Mouse (Mus musculus): ENCODE results near the gene Gm8773. TPM values are rescaled to one million over a fixed set of nuclear protein-coding genes. Genes with fewer than 3 reads are reported as not detected.

Gm8773 gene
- polyA plus RNA-seq, 1 experiment from 2014 or later = 0.82 TPM

DNA sequence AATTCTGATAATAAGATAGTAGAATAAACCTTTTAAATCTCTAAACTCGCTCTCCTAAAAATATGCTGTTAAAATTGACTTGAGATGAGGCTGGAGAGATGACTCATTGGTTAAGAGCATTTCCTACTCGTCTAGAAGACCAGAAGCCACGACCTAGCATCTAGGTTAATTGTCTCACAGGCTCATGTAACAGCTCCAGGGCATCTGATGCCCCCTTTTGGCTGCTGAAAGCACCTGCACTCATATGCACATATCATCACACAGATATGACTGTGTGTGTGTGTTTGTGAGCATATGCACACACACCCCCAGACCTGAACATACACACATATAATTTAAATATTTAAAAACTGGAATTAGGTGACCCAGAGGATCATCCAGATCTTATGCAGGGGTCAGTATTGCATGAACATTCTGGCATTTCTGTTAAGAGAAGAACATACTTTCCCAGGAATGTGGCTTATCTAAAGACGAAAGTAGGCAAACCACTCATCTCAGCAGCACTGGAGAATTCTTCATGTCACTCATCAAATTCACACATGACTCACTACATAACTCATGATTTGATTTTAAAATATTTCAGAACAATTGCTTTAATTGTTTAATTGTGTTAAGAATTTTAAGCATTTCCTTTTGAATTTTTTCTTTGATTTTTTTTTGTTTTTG lies 12.4 kb upstream of the Gm8773 start:
- Histone ChIP-seq H3K27me3 (replicated peaks; ENCODE audit: control insufficient read depth, insufficient read depth, low read length) (no peaks in the 10 kb centered on the region), H3K27ac (ENCODE audit: low read depth, low read length) (no peak overlapping the region), H3K4me2 (no peak overlapping the region), H3K9me3 (ENCODE audit: control insufficient read depth, low read length) (no peaks in the 10 kb centered on the region), H3K36me3 (ENCODE audit: control insufficient read depth, insufficient read depth, low read length) (no peaks in the 10 kb centered on the region), H3K9ac (ENCODE audit: low read depth, low read length) (no peak overlapping the region), H3K4me3 (ENCODE audit: low read depth, low read length) (no peak overlapping the region), H3K4me1 (replicated peaks; ENCODE audit: control insufficient read depth, insufficient read depth, low read length) (no peaks in the 10 kb centered on the region; the same call in 1 of the 2 replicates)
- DNase-seq (ENCODE audit: low spot score) (no peak), ATAC-seq (replicated peaks; ENCODE audit: low FRiP score) (no peak)
- WGBS = 62% methylated on average over 4 of the region's 4 CpGs

DNA sequence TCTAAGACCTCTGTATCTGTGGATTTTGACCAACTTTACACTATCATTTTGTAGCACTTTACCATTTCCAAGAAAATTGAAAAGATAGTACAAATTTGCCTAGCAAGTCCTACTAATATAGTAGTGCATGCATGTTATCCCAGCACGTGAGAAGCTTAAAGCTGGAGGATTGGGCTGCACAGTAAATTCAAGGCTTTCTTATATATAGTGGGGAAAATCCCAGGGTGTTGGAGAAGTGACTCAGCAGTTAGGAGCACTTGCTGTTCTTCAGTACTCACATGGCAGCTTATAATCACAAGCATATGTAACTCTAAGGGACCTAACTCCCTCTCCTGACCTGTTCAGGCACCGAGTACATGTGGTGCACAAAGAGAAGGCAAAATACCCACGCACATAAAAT lies 11.2 kb upstream of the Gm8773 start:
- H3K27ac ChIP-seq (ENCODE audit: low read depth, low read length) = no peak overlapping the region
- no peak overlapping the region for H3K4me2 ChIP-seq
- no peaks in the 10 kb centered on the region; the same call in 1 of the 2 replicates for H3K4me1 ChIP-seq (replicated peaks; ENCODE audit: control insufficient read depth, insufficient read depth, low read length)
- DNase-seq (ENCODE audit: low spot score) = no peak
- H3K9me3 ChIP-seq (ENCODE audit: control insufficient read depth, low read length) = no peaks in the 10 kb centered on the region
- WGBS = 60% methylated on average over 3 of the region's 3 CpGs
- ATAC-seq (replicated peaks; ENCODE audit: low FRiP score) = no peak
- no peak overlapping the region for H3K9ac ChIP-seq (ENCODE audit: low read depth, low read length)
- H3K4me3 ChIP-seq (ENCODE audit: low read depth, low read length) = no peak overlapping the region
- no peaks in the 10 kb centered on the region for H3K27me3 ChIP-seq (replicated peaks; ENCODE audit: control insufficient read depth, insufficient read depth, low read length)
- no peaks in the 10 kb centered on the region for H3K36me3 ChIP-seq (ENCODE audit: control insufficient read depth, insufficient read depth, low read length)

DNA sequence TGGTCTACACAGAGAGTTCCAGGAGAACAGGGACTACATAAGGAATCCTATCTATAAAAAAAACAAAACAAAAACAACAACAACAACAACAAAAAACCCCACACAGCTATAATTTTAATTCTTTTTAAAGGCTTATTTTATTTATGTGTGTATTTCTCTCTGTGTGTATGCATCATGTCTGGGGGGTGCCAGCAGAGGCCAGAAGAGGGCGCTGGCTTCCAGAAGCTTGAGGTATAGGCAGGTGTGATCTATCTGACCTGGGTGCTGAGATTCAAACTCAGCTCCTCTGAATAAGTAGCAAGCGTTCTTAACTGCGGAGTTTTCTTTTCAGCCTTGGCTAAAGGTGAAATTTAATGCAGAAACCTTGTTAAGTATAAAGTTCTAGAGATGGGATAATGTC lies 14.1 kb downstream of the Gm8773 start:
- WGBS = 85% methylated on average over 3 of the region's 3 CpGs
- Histone ChIP-seq H3K27ac (ENCODE audit: low read depth, low read length) (no peak overlapping the region), H3K4me3 (ENCODE audit: low read depth, low read length) (no peak overlapping the region), H3K36me3 (ENCODE audit: control insufficient read depth, insufficient read depth, low read length) (no peaks in the 10 kb centered on the region), H3K4me1 (replicated peaks; ENCODE audit: control insufficient read depth, insufficient read depth, low read length) (no peaks in the 10 kb centered on the region), H3K9me3 (ENCODE audit: control insufficient read depth, low read length) (no peaks in the 10 kb centered on the region), H3K27me3 (replicated peaks; ENCODE audit: control insufficient read depth, insufficient read depth, low read length) (no peaks in the 10 kb centered on the region), H3K4me2 (no peak overlapping the region), H3K9ac (ENCODE audit: low read depth, low read length) (no peak overlapping the region)
- no peak for ATAC-seq (replicated peaks; ENCODE audit: low FRiP score)
- no peak for DNase-seq (ENCODE audit: low spot score)

DNA sequence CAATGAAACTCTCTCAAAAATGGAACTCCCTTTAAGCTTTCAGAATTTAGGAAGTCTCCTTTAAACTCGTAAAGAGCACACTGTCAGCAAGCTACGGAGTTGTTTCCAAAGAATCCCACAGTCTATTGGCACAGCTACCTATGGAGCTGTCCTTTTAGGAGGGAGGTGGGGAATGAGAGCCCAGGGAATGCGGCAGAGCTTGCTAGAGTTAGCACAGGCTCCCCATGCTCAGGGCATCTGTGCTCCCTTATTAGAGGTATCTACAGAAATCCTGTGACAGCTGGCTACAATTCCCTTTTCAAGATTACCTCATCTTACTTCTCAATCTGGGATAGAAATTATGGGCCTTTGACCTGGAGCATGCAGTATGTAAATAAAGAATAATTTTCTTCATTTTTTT lies 36.9 kb downstream of the Gm8773 start:
- 55% methylated on average over 3 of the region's 3 CpGs for WGBS
- no peak for ATAC-seq (replicated peaks; ENCODE audit: low FRiP score)
- Histone ChIP-seq H3K4me1 (replicated peaks; ENCODE audit: control insufficient read depth, insufficient read depth, low read length) (no peaks in the 10 kb centered on the region), H3K9ac (ENCODE audit: low read depth, low read length) (no peak overlapping the region), H3K4me3 (ENCODE audit: low read depth, low read length) (no peak overlapping the region), H3K27me3 (replicated peaks; ENCODE audit: control insufficient read depth, insufficient read depth, low read length) (no peaks in the 10 kb centered on the region), H3K36me3 (ENCODE audit: control insufficient read depth, insufficient read depth, low read length) (no peaks in the 10 kb centered on the region), H3K9me3 (ENCODE audit: control insufficient read depth, low read length) (no peaks in the 10 kb centered on the region), H3K27ac (ENCODE audit: low read depth, low read length) (no peak overlapping the region), H3K4me2 (no peak overlapping the region)
- no peak for DNase-seq (ENCODE audit: low spot score)

DNA sequence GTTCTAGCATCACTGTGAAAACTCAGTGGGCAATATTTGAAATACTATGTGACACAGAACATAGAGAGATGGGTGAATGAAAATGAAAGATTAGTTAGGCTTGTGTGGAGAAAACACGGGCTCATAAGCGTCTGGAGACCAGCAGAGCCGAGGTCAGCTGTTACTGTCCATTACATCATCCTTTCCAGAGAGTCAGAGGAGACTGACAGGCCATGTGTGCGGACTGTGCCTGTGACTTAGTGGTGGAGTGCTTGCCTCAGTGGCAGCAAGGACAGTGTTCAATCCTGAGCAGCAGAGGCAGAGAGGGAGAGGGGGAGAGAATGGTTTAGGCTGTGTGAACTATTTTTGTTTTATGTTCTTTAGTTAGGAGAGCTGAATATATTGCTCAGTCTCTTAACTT lies 44.7 kb downstream of the Gm8773 start:
- Histone ChIP-seq H3K36me3 (ENCODE audit: control insufficient read depth, insufficient read depth, low read length) (no peaks in the 10 kb centered on the region), H3K4me3 (ENCODE audit: low read depth, low read length) (no peak overlapping the region), H3K4me2 (no peak overlapping the region), H3K9ac (ENCODE audit: low read depth, low read length) (no peak overlapping the region), H3K27ac (ENCODE audit: low read depth, low read length) (no peak overlapping the region), H3K27me3 (replicated peaks; ENCODE audit: control insufficient read depth, insufficient read depth, low read length) (no peaks in the 10 kb centered on the region), H3K9me3 (ENCODE audit: control insufficient read depth, low read length) (no peaks in the 10 kb centered on the region), H3K4me1 (replicated peaks; ENCODE audit: control insufficient read depth, insufficient read depth, low read length) (no peaks in the 10 kb centered on the region)
- DNase-seq (ENCODE audit: low spot score) (no peak), ATAC-seq (replicated peaks; ENCODE audit: low FRiP score) (no peak)
- 54% methylated on average over 4 of the region's 4 CpGs for WGBS

DNA sequence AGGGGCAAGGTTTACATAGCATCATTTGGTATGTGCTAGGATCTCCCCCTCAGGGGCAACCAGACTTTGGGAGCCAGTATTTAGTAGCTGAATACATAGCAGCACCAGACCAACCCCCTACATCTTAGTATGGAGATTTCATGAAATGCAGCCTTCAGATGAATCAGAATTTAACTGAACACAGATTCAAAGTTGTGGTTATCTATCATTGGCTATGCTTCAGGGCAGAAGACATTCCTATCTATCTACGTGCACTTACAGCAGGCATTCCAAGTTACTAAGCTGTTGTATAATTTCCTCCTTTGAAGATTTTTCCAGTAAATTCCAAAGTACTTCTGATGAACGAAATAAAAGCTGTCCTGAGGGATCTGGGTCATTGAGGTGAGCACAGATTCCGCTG lies 51.9 kb downstream of the Gm8773 start:
- no peaks in the 10 kb centered on the region for H3K36me3 ChIP-seq (ENCODE audit: control insufficient read depth, insufficient read depth, low read length)
- no peak overlapping the region for H3K9ac ChIP-seq (ENCODE audit: low read depth, low read length)
- no peaks in the 10 kb centered on the region for H3K27me3 ChIP-seq (replicated peaks; ENCODE audit: control insufficient read depth, insufficient read depth, low read length)
- no peaks in the 10 kb centered on the region for H3K9me3 ChIP-seq (ENCODE audit: control insufficient read depth, low read length)
- H3K4me3 ChIP-seq (ENCODE audit: low read depth, low read length) = no peak overlapping the region
- 70% methylated on average over 3 of the region's 3 CpGs for WGBS
- no peaks in the 10 kb centered on the region for H3K4me1 ChIP-seq (replicated peaks; ENCODE audit: control insufficient read depth, insufficient read depth, low read length)
- DNase-seq (ENCODE audit: low spot score) = no peak
- H3K4me2 ChIP-seq = no peak overlapping the region
- no peak for ATAC-seq (replicated peaks; ENCODE audit: low FRiP score)
- no peak overlapping the region for H3K27ac ChIP-seq (ENCODE audit: low read depth, low read length)

Other genes starting within 250 kb of the Gm8773 start
- gene Cdk14, start 153.5 kb upstream of the Gm8773 start, polyA plus RNA-seq (2014; fragmentation: Nextera tagmentation; extraction: Ambion mirVana) = 6.9 and 8.0 TPM in 2 replicates
- gene 1700015F17Rik, start 94.7 kb upstream of the Gm8773 start, polyA plus RNA-seq (2014; fragmentation: Nextera tagmentation; extraction: Ambion mirVana) = not detected in 2 replicates
- gene Cldn12, start 58.8 kb upstream of the Gm8773 start, polyA plus RNA-seq (2014; fragmentation: Nextera tagmentation; extraction: Ambion mirVana) = 14.1 and 16.9 TPM in 2 replicates
- gene Gtpbp10, start 14.3 kb upstream of the Gm8773 start, polyA plus RNA-seq (2014; fragmentation: Nextera tagmentation; extraction: Ambion mirVana) = 24.0 and 25.8 TPM in 2 replicates
- gene Cfap69, start 90.4 kb downstream of the Gm8773 start, polyA plus RNA-seq (2014; fragmentation: Nextera tagmentation; extraction: Ambion mirVana) = 0.26 and 1.3 TPM in 2 replicates
- 11.5 and 11.9 TPM in 2 replicates for gene Steap2, start 120.8 kb downstream of the Gm8773 start, polyA plus RNA-seq (2014; fragmentation: Nextera tagmentation; extraction: Ambion mirVana)
- gene Steap1, start 175.5 kb downstream of the Gm8773 start, polyA plus RNA-seq (2014; fragmentation: Nextera tagmentation; extraction: Ambion mirVana) = 10.5 and 11.1 TPM in 2 replicates